Mouse (Mus musculus) MEL (cell line): ENCODE data around the gene Alpk1. TPM values are rescaled to one million over a fixed set of nuclear protein-coding genes. Genes with fewer than 3 reads are reported as not detected.

Experiments
- DNase-seq: peaks from one replicate; pipeline ENCODE4 v3.0.0; 2011; ENCODE audit warnings: low read depth, low spot score
- H3K27ac ChIP-seq: 2 replicates; pipeline ENCODE4 v1.5.1; 2012; ENCODE audit warnings: low read depth, mild to moderate bottlenecking, control low read depth, low read length, moderate library complexity; ENCODE audit not compliant: control insufficient read depth
- H3K27me3 ChIP-seq, 2 experiments: fragments of 150-350 bp in 1 of 2; sonication (generic) in 1 of 2; 2 replicates each; pipeline ENCODE4 v1.6.1; 2012; ENCODE audit warnings: low read length in 2 of 2, mild to moderate bottlenecking in 2 of 2, improper control_type of control experiment in 1 of 2, moderate library complexity in 1 of 2; ENCODE audit not compliant: insufficient read depth in 2 of 2, control insufficient read depth in 1 of 2
- H3K36me3 ChIP-seq, 2 experiments: 2 replicates each; pipeline ENCODE4 v1.6.1; 2012 to 2014; ENCODE audit warnings: low read length in 2 of 2, improper control_type of control experiment in 1 of 2, inconsistent platforms in 1 of 2, mild to moderate bottlenecking in 1 of 2; ENCODE audit not compliant: insufficient read depth in 2 of 2, control insufficient read depth in 1 of 2
- H3K4me1 ChIP-seq, 2 experiments: fragments of 150-350 bp in 1 of 2; sonication (generic) in 1 of 2; 2 replicates each; pipeline ENCODE4 v1.6.1; 2012; ENCODE audit warnings: low read length in 2 of 2, improper control_type of control experiment in 1 of 2, mild to moderate bottlenecking in 1 of 2; ENCODE audit not compliant: insufficient read depth in 2 of 2, control insufficient read depth in 1 of 2
- H3K4me3 ChIP-seq, 2 experiments: fragments of 150-350 bp in 1 of 2; sonication (generic) in 1 of 2; 2 replicates each; pipeline ENCODE4 v1.5.1; 2012; ENCODE audit warnings: low read depth in 2 of 2, low read length in 2 of 2, mild to moderate bottlenecking in 2 of 2, moderate library complexity in 2 of 2, control low read depth in 1 of 2, improper control_type of control experiment in 1 of 2; ENCODE audit not compliant: control insufficient read depth in 1 of 2, insufficient read depth in 1 of 2
- H3K79me2 ChIP-seq: 2 replicates; pipeline ENCODE4 v1.6.1; 2012; ENCODE audit warnings: mild to moderate bottlenecking, low read length, moderate library complexity; ENCODE audit not compliant: control insufficient read depth, poor library complexity, insufficient read depth
- H3K9ac ChIP-seq: 2 replicates; pipeline ENCODE4 v1.6.1; 2012; ENCODE audit warnings: low read depth, mild to moderate bottlenecking, control low read depth, low read length, moderate library complexity; ENCODE audit not compliant: control insufficient read depth, poor library complexity, severe bottlenecking
- H3K9me3 ChIP-seq: fragments of 150-350 bp; sonication (generic); replicated peaks from 2 replicates; pipeline ENCODE4 v1.6.1; 2012; ENCODE audit warnings: mild to moderate bottlenecking, low read length, improper control_type of control experiment, moderate library complexity; ENCODE audit not compliant: insufficient read depth
- BHLHE40 ChIP-seq: IDR thresholded peaks from 2 replicates; pipeline ENCODE4 v1.6.1; 2012; ENCODE audit warnings: low read depth, mild to moderate bottlenecking, inconsistent platforms, low read length, improper control_type of control experiment, borderline replicate concordance
- CHD1 ChIP-seq: IDR thresholded peaks from 2 replicates; pipeline ENCODE4 v1.6.1; 2012; ENCODE audit warnings: low read depth, mild to moderate bottlenecking, inconsistent platforms, low read length, improper control_type of control experiment
- CHD2 ChIP-seq: IDR thresholded peaks from 2 replicates; pipeline ENCODE4 v1.6.1; 2011; ENCODE audit warnings: low read length, improper control_type of control experiment
- CTCF ChIP-seq, 3 experiments: IDR thresholded peaks in 2 of 3; conservative IDR thresholded peaks in 1 of 3; 2 replicates each; pipeline ENCODE4 v1.5.1; 2011 to 2012; ENCODE audit warnings: low read length in 3 of 3, low read depth in 2 of 3, mild to moderate bottlenecking in 2 of 3, improper control_type of control experiment in 1 of 3, inconsistent platforms in 1 of 3, mixed read lengths in 1 of 3, moderate library complexity in 1 of 3; ENCODE audit not compliant: control insufficient read depth in 1 of 3, insufficient read depth in 1 of 3, poor library complexity in 1 of 3, severe bottlenecking in 1 of 3
- E2F4 ChIP-seq: IDR thresholded peaks from 2 replicates; pipeline ENCODE4 v1.6.1; 2011; ENCODE audit warnings: low read depth, low read length, improper control_type of control experiment, borderline replicate concordance
- ELF1 ChIP-seq: IDR thresholded peaks from 2 replicates; pipeline ENCODE4 v1.6.1; 2014; ENCODE audit warnings: low read depth, mild to moderate bottlenecking, inconsistent platforms, low read length, improper control_type of control experiment, moderate library complexity
- ETS1 ChIP-seq: IDR thresholded peaks from 2 replicates; pipeline ENCODE4 v1.6.1; 2012; ENCODE audit warnings: low read depth, mild to moderate bottlenecking, inconsistent platforms, low read length, improper control_type of control experiment, moderate library complexity
- MAFK ChIP-seq: IDR thresholded peaks from 2 replicates; pipeline ENCODE4 v1.6.1; 2011; ENCODE audit warnings: low read depth, mild to moderate bottlenecking, low read length, improper control_type of control experiment, borderline replicate concordance
- MAX ChIP-seq: IDR thresholded peaks from 2 replicates; pipeline ENCODE4 v1.6.1; 2011; ENCODE audit warnings: low read length, improper control_type of control experiment
- MAZ ChIP-seq: IDR thresholded peaks from 2 replicates; pipeline ENCODE4 v1.6.1; 2012; ENCODE audit warnings: low read depth, mild to moderate bottlenecking, inconsistent platforms, low read length, improper control_type of control experiment
- MEF2A ChIP-seq: IDR thresholded peaks from 2 replicates; pipeline ENCODE4 v1.6.1; 2014; ENCODE audit warnings: low read depth, mild to moderate bottlenecking, inconsistent platforms, low read length, improper control_type of control experiment; ENCODE audit not compliant: poor library complexity, insufficient replicate concordance, severe bottlenecking; ENCODE audit errors: extremely low read depth
- MYB ChIP-seq: IDR thresholded peaks from 2 replicates; pipeline ENCODE4 v1.6.1; 2011; ENCODE audit warnings: mild to moderate bottlenecking, low read depth, low read length, improper control_type of control experiment
- MYC ChIP-seq: IDR thresholded peaks from 2 replicates; pipeline ENCODE4 v1.6.1; 2011; ENCODE audit warnings: low read depth, mild to moderate bottlenecking, low read length, improper control_type of control experiment, moderate library complexity
- NELFE ChIP-seq: IDR thresholded peaks from 2 replicates; pipeline ENCODE4 v1.6.1; 2011; ENCODE audit warnings: low read depth, low read length, improper control_type of control experiment
- NRF1 ChIP-seq: IDR thresholded peaks from 2 replicates; pipeline ENCODE4 v1.6.1; 2014; ENCODE audit warnings: low read depth, mild to moderate bottlenecking, inconsistent platforms, low read length, improper control_type of control experiment, moderate library complexity; ENCODE audit not compliant: poor library complexity, insufficient read depth, severe bottlenecking
- POLR2A ChIP-seq, 2 experiments: IDR thresholded peaks; 2 replicates each; pipeline ENCODE4 v1.6.1; 2011 to 2012; ENCODE audit warnings: low read length in 2 of 2, mild to moderate bottlenecking in 2 of 2, control low read depth in 1 of 2, improper control_type of control experiment in 1 of 2, low read depth in 1 of 2, moderate library complexity in 1 of 2; ENCODE audit not compliant: control insufficient read depth in 1 of 2, insufficient read depth in 1 of 2, poor library complexity in 1 of 2
- POLR2AphosphoS5 ChIP-seq: IDR thresholded peaks from 2 replicates; pipeline ENCODE4 v1.6.1; 2012; ENCODE audit warnings: low read depth, borderline replicate concordance, mild to moderate bottlenecking, inconsistent platforms, low read length, moderate library complexity, mixed read lengths
- RAD21 ChIP-seq: IDR thresholded peaks from 2 replicates; pipeline ENCODE4 v1.6.1; 2011; ENCODE audit warnings: mild to moderate bottlenecking, low read depth, low read length, improper control_type of control experiment
- RCOR1 ChIP-seq: IDR thresholded peaks from 2 replicates; pipeline ENCODE4 v1.6.1; 2012; ENCODE audit warnings: low read depth, mild to moderate bottlenecking, inconsistent platforms, low read length, improper control_type of control experiment
- TBP ChIP-seq: IDR thresholded peaks from 2 replicates; pipeline ENCODE4 v1.8.0; 2011; ENCODE audit warnings: low read depth, low read length, improper control_type of control experiment
- USF2 ChIP-seq, 2 experiments: IDR thresholded peaks; 2 replicates each; pipeline ENCODE4 v1.6.1; 2011 to 2012; ENCODE audit warnings: improper control_type of control experiment in 2 of 2, low read length in 2 of 2, borderline replicate concordance in 1 of 2, inconsistent platforms in 1 of 2, low read depth in 1 of 2, mild to moderate bottlenecking in 1 of 2; ENCODE audit not compliant: insufficient read depth in 1 of 2
- ZKSCAN1 ChIP-seq: IDR thresholded peaks from 2 replicates; pipeline ENCODE4 v1.6.1; 2012; ENCODE audit warnings: low read depth, mild to moderate bottlenecking, inconsistent platforms, low read length, improper control_type of control experiment, moderate library complexity
- ZMIZ1 ChIP-seq: IDR thresholded peaks from 2 replicates; pipeline ENCODE4 v1.6.1; 2012; ENCODE audit warnings: low read depth, mild to moderate bottlenecking, inconsistent platforms, low read length, improper control_type of control experiment, moderate library complexity
- polyA plus RNA-seq, 2 experiments: library from polyadenylated mRNA; stranded (reverse) in 1 of 2; unstranded in 1 of 2; fragments of >175 nt in 1 of 2; fragments of >200 nt in 1 of 2; gene quantifications; 2 replicates each; pipeline versions ENCODE4 v1.2.1 to v1.2.4; 2012; ENCODE audit warnings: low replicate concordance in 2 of 2, low read depth in 1 of 2; ENCODE audit not compliant: insufficient read length in 2 of 2, insufficient read depth in 1 of 2, missing spikeins in 1 of 2
- total RNA-seq: library from RNA; depleted of rRNA; stranded (reverse); fragments of 300-350 nt; gene quantifications from 2 replicates; pipeline ENCODE4 v1.2.3, GENCODE M21; 2012

Alpk1 gene
- total and polyA plus RNA-seq, 3 experiments = 1.8 to 2.4 TPM; not detected in 1

DNA sequence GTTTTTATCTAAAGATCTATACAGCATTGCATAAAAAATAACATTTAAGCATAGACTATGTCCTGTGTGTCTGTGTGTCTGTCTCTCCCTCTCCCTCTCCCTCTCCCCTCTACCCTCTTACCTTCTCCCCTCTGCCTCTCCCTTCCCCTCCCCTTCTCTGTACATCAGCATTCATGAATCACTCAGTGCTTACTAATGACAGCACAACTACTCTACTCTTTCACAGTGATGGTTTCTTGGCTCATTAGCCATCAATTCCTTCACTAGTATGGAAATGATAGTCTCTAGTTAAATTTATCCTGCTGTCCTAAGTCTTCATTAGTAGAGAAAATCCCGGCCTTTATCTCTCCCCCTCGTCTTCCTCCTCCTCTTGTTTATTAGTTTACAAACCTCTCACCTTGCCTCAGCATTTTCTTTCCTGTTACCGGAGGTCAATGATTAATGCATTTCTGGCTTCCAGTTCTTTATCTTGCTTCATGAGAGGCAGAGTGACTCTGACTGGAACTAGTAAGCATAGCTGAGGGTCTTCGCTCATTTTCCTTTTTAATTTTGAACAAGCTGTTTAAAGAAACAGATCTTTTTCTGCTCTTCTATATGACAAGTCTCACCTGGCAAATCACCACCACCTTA lies 79.0 kb downstream of the Alpk1 start:
- H3K36me3 ChIP-seq = no peaks in the 10 kb centered on the region
- H3K4me1 ChIP-seq = no peaks in the 10 kb centered on the region
- no peaks in the 10 kb centered on the region for H3K9me3 ChIP-seq
- H3K27me3 ChIP-seq = no peaks in the 10 kb centered on the region
- no peaks in the 10 kb centered on the region for H3K79me2 ChIP-seq
- no peak overlapping the region for H3K27ac ChIP-seq
- H3K4me3 ChIP-seq = no peak overlapping the region
- H3K9ac ChIP-seq = no peak overlapping the region
- TF ChIP-seq CTCF (IDR thresholded peaks at IDR 0.05 in 2 of 3, conservative IDR thresholded peaks at IDR 0.05 in 1 of 3; ENCODE audit: control insufficient read depth in 1 of 3, insufficient read depth in 1 of 3, low read depth in 2 of 3, low read length in 3 of 3, poor library complexity in 1 of 3, severe bottlenecking in 1 of 3) (no peak), MAX (no peak), MYC (no peak), NRF1 (no peak), ZMIZ1 (no peak), TBP (no peak), MAFK (no peak), ZKSCAN1 (no peak), BHLHE40 (no peak), RAD21 (no peak), ETS1 (no peak), MAZ (no peak), E2F4 (no peak)
- no peak for DNase-seq

DNA sequence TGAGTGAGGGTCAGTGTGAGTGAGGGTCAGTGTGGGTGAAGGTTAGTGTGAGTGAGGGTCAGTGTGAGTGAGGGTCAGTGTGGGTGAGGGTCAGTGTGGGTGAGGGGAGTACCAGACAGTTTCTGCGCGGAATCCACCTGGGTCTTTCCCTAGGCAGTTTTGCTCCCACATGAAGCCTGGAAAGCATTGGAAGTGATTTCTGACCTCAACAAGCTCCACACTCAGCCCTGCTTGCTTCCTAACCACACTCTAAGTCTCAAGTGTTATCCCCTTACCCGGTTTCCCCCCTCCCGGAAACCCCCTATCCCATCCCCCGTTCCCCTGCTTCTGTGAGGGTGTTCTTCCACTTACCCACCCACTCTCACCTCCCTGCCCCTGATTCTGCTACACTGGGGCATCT lies 81.7 kb downstream of the Alpk1 start:
- H3K4me1 ChIP-seq = no peaks in the 10 kb centered on the region
- H3K27ac ChIP-seq = no peak overlapping the region
- no peak overlapping the region for H3K9ac ChIP-seq
- peak; percentile 10 for DNase-seq
- no peaks in the 10 kb centered on the region for H3K27me3 ChIP-seq
- no peaks in the 10 kb centered on the region for H3K79me2 ChIP-seq
- no peaks in the 10 kb centered on the region for H3K9me3 ChIP-seq
- no peak for TF ChIP-seq POLR2AphosphoS5
- TF ChIP-seq CTCF (IDR thresholded peaks at IDR 0.05 in 2 of 3, conservative IDR thresholded peaks at IDR 0.05 in 1 of 3; ENCODE audit: control insufficient read depth in 1 of 3, insufficient read depth in 1 of 3, low read depth in 2 of 3, low read length in 3 of 3, poor library complexity in 1 of 3, severe bottlenecking in 1 of 3) = no peak
- TF ChIP-seq NELFE = no peak
- no peak for TF ChIP-seq USF2 (IDR thresholded peaks at IDR 0.05; ENCODE audit: borderline replicate concordance in 1 of 2, insufficient read depth in 1 of 2, low read depth in 1 of 2, low read length in 2 of 2)
- no peak for TF ChIP-seq ELF1
- TF ChIP-seq CHD2 = no peak
- TF ChIP-seq MYC = no peak
- TF ChIP-seq RCOR1 = no peak
- TF ChIP-seq CHD1 = no peak
- no peak for TF ChIP-seq POLR2A (IDR thresholded peaks at IDR 0.05; ENCODE audit: control insufficient read depth in 1 of 2, insufficient read depth in 1 of 2, low read depth in 1 of 2, low read length in 2 of 2, poor library complexity in 1 of 2)
- TF ChIP-seq E2F4 = no peak
- TF ChIP-seq MEF2A = no peak
- TF ChIP-seq ZMIZ1 = no peak
- TF ChIP-seq MYB = no peak
- no peak overlapping the region for H3K4me3 ChIP-seq
- no peaks in the 10 kb centered on the region for H3K36me3 ChIP-seq
